Mouse (Mus musculus) brain, embryonic 14.5 days (tissue): ENCODE results near the gene Suz12. TPM values are rescaled to one million over a fixed set of nuclear protein-coding genes. Genes with fewer than 3 reads are reported as not detected.

Experiments
- DNase-seq: peaks from one replicate; pipeline ENCODE4 v3.0.0-alpha.2; 2011; ENCODE audit warnings: low read depth
- CTCF ChIP-seq: fragments of 200-500 bp; IDR thresholded peaks from 2 replicates; pipeline ENCODE4 v1.5.1; 2012; ENCODE audit warnings: inconsistent platforms, mild to moderate bottlenecking, moderate library complexity, borderline replicate concordance; ENCODE audit not compliant: insufficient read depth, insufficient read length; ENCODE audit errors: extremely low read depth
- POLR2A ChIP-seq: fragments of 200-500 bp; IDR thresholded peaks from 2 replicates; pipeline ENCODE4 v1.6.1; 2012; ENCODE audit warnings: mild to moderate bottlenecking, inconsistent platforms, borderline replicate concordance; ENCODE audit not compliant: poor library complexity, insufficient read depth, insufficient read length, severe bottlenecking; ENCODE audit errors: extremely low read depth
- polyA plus RNA-seq: library from polyadenylated mRNA; depleted of rRNA; stranded (reverse); fragments of >200 nt; gene quantifications from 2 replicates; pipeline ENCODE4 v1.2.3, GENCODE M21; 2012; rRNA removed

The Suz12 gene
- polyA plus RNA-seq, 1 experiment, result 33.2 TPM

DNA sequence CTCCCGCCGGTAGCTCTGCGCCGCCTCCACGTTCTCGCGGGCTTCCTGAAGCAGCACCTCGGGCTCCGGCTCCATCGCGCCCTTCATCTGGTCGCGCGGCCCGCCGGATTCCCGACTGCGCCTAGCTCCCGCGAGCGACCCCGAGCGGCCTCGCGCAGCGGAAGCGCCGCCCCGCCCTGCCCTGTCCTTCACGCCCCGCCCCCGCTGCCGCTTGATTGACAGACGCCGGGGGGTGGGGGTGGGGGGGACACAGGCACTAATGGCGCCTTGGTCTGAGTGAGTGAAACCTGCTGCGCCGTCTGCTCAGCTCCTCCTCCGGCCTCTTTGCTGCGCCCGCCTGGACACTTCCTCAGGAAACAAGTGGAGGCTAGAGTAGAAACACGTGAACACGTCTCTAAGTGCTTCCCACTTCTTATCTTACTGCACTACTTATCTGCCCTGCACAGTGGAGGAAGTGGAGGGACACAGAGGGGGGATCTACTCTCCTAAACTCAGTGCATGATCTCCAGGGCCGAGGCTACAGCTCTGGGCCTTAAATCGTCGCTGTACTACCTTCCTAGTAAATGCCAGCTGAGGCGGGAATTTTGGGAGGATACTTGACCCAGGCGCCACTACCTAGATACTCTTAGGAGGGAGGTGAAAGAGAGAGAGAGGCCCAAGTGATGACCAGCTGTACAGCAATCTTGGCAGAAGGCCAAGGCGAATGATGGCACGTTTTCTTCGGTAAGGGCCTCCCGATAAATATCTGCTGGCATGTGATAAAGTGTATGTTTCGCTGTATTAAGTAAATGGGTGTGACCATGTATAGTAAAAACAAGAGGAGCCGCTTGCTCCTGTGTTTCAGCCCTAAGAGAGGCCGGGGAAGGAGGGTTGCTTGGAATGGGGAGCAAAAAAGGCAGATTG, 88.2 kb downstream of the Suz12 start, which contains the start of gene Crlf3:
Gene Crlf3, minus strand, starts transcription at position 166 of the 903 bp plus-strand sequence.
- TF ChIP-seq POLR2A (peak; percentile 92), CTCF (0 out of 2 replicates have a peak, but pooled peaks have one; percentile 2)

DNA sequence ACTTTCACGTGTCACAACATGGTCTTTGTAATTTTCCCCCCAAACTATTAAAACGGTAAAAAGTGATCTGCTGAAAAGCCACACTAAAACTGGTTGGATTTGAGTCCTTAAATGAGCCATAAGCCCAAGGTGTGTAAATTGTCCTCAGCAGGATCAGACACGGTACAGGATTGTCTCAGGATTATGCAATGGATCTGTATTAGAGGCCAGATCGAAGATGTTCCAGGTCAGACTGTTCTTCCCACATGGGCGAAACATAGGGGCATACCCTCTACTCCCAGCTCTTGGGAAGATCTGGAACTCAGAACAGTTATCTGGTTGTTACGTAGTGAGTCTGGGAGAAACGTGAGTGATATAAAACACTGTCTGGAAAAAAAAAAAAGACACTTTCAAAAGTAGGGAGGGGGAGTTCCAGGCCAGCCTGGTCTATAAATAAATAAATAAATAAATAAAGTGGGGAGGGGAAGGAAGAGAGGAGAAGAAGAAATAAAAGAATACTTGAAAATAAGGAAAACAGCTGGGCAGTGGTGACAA, 88.9 kb downstream of the Suz12 start:
- DNase-seq, result no peak
- TF ChIP-seq POLR2A (no peak), CTCF (no peak)

More for the DNA sequence above, 88.2 kb downstream of the Suz12 start, which contains the start of gene Crlf3:
- DNase-seq, result peak; percentile 95

Other genes with a start within 250 kb of the Suz12 start
- gene Utp6, start 30.7 kb upstream of the Suz12 start, polyA plus RNA-seq, result 22.5 and 27.6 TPM in 2 replicates
- gene Crlf3, start 87.9 kb downstream of the Suz12 start, polyA plus RNA-seq, result 12.4 and 13.5 TPM in 2 replicates
- 9.4 and 10.8 TPM in 2 replicates for gene Atad5, start 96.3 kb downstream of the Suz12 start, polyA plus RNA-seq
- 12.0 and 14.5 TPM in 2 replicates for gene Tefm, start 149.1 kb downstream of the Suz12 start, polyA plus RNA-seq
- 1.2 and 3.1 TPM in 2 replicates for gene Adap2, start 161.0 kb downstream of the Suz12 start, polyA plus RNA-seq
- 2.0 and 2.1 TPM in 2 replicates for gene Rnf135, start 190.7 kb downstream of the Suz12 start, polyA plus RNA-seq
- gene Rhot1, start 215.9 kb downstream of the Suz12 start, polyA plus RNA-seq, result 48.5 and 49.4 TPM in 2 replicates